ENCODE assay signal across 13 mouse cellular contexts in genomic region chr4:47870638-47871019, GRCm38 (mm10).
"Had no signal": no experiment of that assay in that cellular context is flagged by ENCODE, and none has a peak within 500 bp of the region (broad histone marks: within the 10 kb centered on the region; RNA-seq: fewer than 3 reads in every experiment).

No protein-coding gene starts in this region.

- H3K9ac ChIP-seq: limb, embryonic 13.5 days; liver, embryonic 14.5 days; midbrain, embryonic 15.5 days had no signal

- H3K4me1 ChIP-seq: limb, embryonic 13.5 days; midbrain, embryonic 15.5 days had no signal

- H3K4me3 ChIP-seq: limb, embryonic 13.5 days; midbrain, embryonic 15.5 days had no signal

- H3K27ac ChIP-seq: limb, embryonic 13.5 days; liver, embryonic 14.5 days; midbrain, embryonic 15.5 days; stomach, postnatal 0 days had no signal

- H3K4me2 ChIP-seq: limb, embryonic 13.5 days; midbrain, embryonic 11.5 days; midbrain, embryonic 15.5 days had no signal

- H3K9me3 ChIP-seq: limb, embryonic 13.5 days; midbrain, embryonic 15.5 days had no signal

- H3K27me3 ChIP-seq: limb, embryonic 13.5 days; midbrain, embryonic 15.5 days had no signal

- ATAC-seq: midbrain, embryonic 15.5 days had no signal

- H3K36me3 ChIP-seq: limb, embryonic 13.5 days; midbrain, embryonic 15.5 days had no signal

- DNase-seq: kidney, adult 11 months; kidney, adult 9 months; kidney, postnatal 10 days; kidney, postnatal 4 days; left cerebral cortex, postnatal 4 days; lung, adult 18-20 months; thymus, adult 18-20 months; thymus, postnatal 14 days had no signal
